Mouse (Mus musculus): ENCODE measurements around the gene Gimap8.

DNA sequence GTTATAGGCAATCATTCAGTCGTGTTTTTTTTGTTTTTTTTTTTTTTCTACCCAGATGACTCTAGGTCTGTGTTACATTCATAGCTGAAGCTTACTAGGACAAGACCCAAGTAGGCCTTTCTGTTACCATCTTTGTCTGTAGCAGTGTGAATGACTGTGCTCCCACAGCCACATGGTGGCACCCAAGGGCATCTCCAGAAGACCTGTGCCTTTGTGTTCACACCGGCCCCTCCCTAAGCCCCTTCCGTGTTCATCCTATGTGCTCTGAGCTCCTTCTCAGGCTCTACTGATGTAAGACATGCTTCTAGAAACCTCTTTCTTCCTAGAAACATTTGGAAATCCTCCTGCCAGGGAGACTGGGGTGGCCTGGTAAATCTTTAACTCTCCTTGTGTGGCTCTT is at the start of gene Gimap8:
- TF ChIP-seq ELF1 (IDR thresholded peaks at IDR 0.05; ENCODE audit: low read depth, low read length) (peak; percentile 84), POLR2AphosphoS2 (IDR thresholded peaks at IDR 0.05; ENCODE audit: low read depth, low read length) (no peak), ZKSCAN1 (IDR thresholded peaks at IDR 0.05; ENCODE audit: borderline replicate concordance, low read depth, low read length) (no peak), POLR2A (IDR thresholded peaks at IDR 0.05; ENCODE audit: low read depth, low read length) (peak; percentile 37; the same call in 1 of the 2 replicates), PAX5 (IDR thresholded peaks at IDR 0.05; ENCODE audit: low read length) (no peak), CTCF (conservative IDR thresholded peaks at IDR 0.05 in 1 of 2, IDR thresholded peaks at IDR 0.05 in 1 of 2; ENCODE audit: low read depth in 2 of 2, low read length in 2 of 2) (peak; percentile 52 to 98), RAD21 (IDR thresholded peaks at IDR 0.05; ENCODE audit: low read depth, low read length) (peak; percentile 95), MAX (IDR thresholded peaks at IDR 0.05; ENCODE audit: low read length) (0 out of 2 replicates have a peak, but pooled peaks have one; percentile 60), ZC3H11A (IDR thresholded peaks at IDR 0.05; ENCODE audit: low read depth, low read length) (peak; percentile 82), JUND (conservative IDR thresholded peaks at IDR 0.05; ENCODE audit: low read depth, low read length) (0 out of 2 replicates have a peak, but pooled peaks have one; percentile 21)
